Mouse (Mus musculus) kidney, adult 10 weeks (tissue): ENCODE measurements around the gene Nptx1. TPM values are rescaled to one million over a fixed set of nuclear protein-coding genes. Genes with fewer than 3 reads are reported as not detected.

Source experiments
- polyA plus RNA-seq: library from polyadenylated mRNA; stranded (reverse); fragments of 350-450 nt; fragmentation: Illumina TruSeq; extraction: RNeasy Lipid Tissue Mini Kit (QIAGEN cat#74804); gene quantifications from one replicate; pipeline ENCODE4 v1.2.3, GENCODE M21; 2014; ENCODE audit warnings: low read depth, low replicate concordance

Gene Nptx1
- not detected for polyA plus RNA-seq

GRCm38 (mm10) chr11:119547183-119547921 lies at the start of gene Nptx1:
TSS of gene Nptx1 (minus strand) at chr11:119547753.

GRCm38 (mm10) chr11:119490861-119491689 lies 56.5 kb downstream of the Nptx1 start, which contains the start of gene Endov:
TSS of gene Endov (plus strand) at chr11:119491347.

Other genes with a start within 250 kb of the Nptx1 start
- gene Eif4a3, start 247.7 kb downstream of the Nptx1 start, polyA plus RNA-seq, result 49.1 TPM
- gene Card14, start 240.0 kb downstream of the Nptx1 start, polyA plus RNA-seq, result not detected
- gene Sgsh, start 192.2 kb downstream of the Nptx1 start, polyA plus RNA-seq, result 1.5 TPM
- gene Slc26a11, start 192.2 kb downstream of the Nptx1 start, polyA plus RNA-seq, result 2.0 TPM
- 18.4 TPM for gene Rnf213, start 154.7 kb downstream of the Nptx1 start, polyA plus RNA-seq
- gene Endov, start 56.4 kb downstream of the Nptx1 start, polyA plus RNA-seq, result 0.28 TPM
- 1.4 TPM for gene Rptor, start 55.2 kb upstream of the Nptx1 start, polyA plus RNA-seq